Mouse (Mus musculus) hindbrain, embryonic 14.5 days (tissue): Measurements from ENCODE around the gene Gm2056. TPM values are rescaled to one million over a fixed set of nuclear protein-coding genes. Genes with fewer than 3 reads are reported as not detected.
"Not testable (repeated sequence)": the region's sequence is repeated elsewhere in the genome, so short reads cannot be mapped to it uniquely, and the experiment has no call there.

ENCODE experiments used
- ATAC-seq: fragments of 200-750 bp; cut with Nextera tagmentation; 2 replicates; pipeline ENCODE4 v1.8.0; 2017; ENCODE audit warnings: moderate number of reproducible peaks, mild to moderate bottlenecking, moderate TSS enrichment, moderate library complexity; ENCODE audit not compliant: low FRiP score
- DNase-seq: peaks from one replicate; pipeline ENCODE4 v3.0.0-alpha.2; 2015; ENCODE audit warnings: low spot score
- H3K27ac ChIP-seq: fragments of 300-500 bp; sonication (generic); 2 replicates; pipeline ENCODE4 v1.5.1; 2014; ENCODE audit warnings: mild to moderate bottlenecking, moderate library complexity
- H3K27me3 ChIP-seq: fragments of 300-500 bp; sonication (generic); 2 replicates; pipeline ENCODE4 v1.6.1; 2014; ENCODE audit warnings: mild to moderate bottlenecking, low read length, mixed read lengths; ENCODE audit not compliant: control insufficient read depth, insufficient read depth
- H3K36me3 ChIP-seq: fragments of 300-500 bp; sonication (generic); replicated peaks from 2 replicates; pipeline ENCODE4 v1.6.1; 2014; ENCODE audit not compliant: control insufficient read depth, insufficient read depth
- H3K4me1 ChIP-seq: fragments of 300-500 bp; sonication (generic); replicated peaks from 2 replicates; pipeline ENCODE4 v1.6.1; 2014; ENCODE audit warnings: antibody characterized with exemption, low read length, mixed read lengths; ENCODE audit not compliant: control insufficient read depth, insufficient read depth
- H3K4me2 ChIP-seq: fragments of 300-500 bp; sonication (generic); replicated peaks from 2 replicates; pipeline ENCODE4 v1.6.1; 2014; ENCODE audit warnings: mild to moderate bottlenecking, moderate library complexity
- H3K4me3 ChIP-seq: fragments of 300-500 bp; sonication (generic); replicated peaks from 2 replicates; pipeline ENCODE4 v1.5.1; 2014; ENCODE audit warnings: mild to moderate bottlenecking, low read length
- H3K9ac ChIP-seq: fragments of 300-500 bp; sonication (generic); 2 replicates; pipeline ENCODE4 v1.6.1; 2014
- H3K9me3 ChIP-seq: fragments of 300-500 bp; sonication (generic); 2 replicates; pipeline ENCODE4 v1.6.1; 2016; ENCODE audit warnings: low read length; ENCODE audit not compliant: control insufficient read depth
- WGBS: fragments of 180-500 bp; shearing (Covaris S2); extraction: QIAGEN DNeasy Blood & Tissue Kit; methylation state at CpG from one replicate; pipeline ENCODE4 v1.1.7; 2014; 5-methylcytosine and 5-hydroxymethylcytosine counted together
- polyA plus RNA-seq: library from polyadenylated mRNA; unstranded; fragments of >200 nt; fragmentation: Nextera tagmentation; extraction: Ambion mirVana; gene quantifications from 2 replicates; pipeline ENCODE4 v1.2.1, GENCODE M21; 2014

Gm2056 gene
- not detected in 2 replicates for polyA plus RNA-seq

- 94% methylated on average over 1 of the region's 1 CpGs for WGBS
- DNase-seq, H3K4me2 ChIP-seq, H3K4me1 ChIP-seq, H3K9me3 ChIP-seq, H3K27me3 ChIP-seq, H3K27ac ChIP-seq, ATAC-seq, H3K4me3 ChIP-seq, H3K36me3 ChIP-seq, H3K9ac ChIP-seq: not testable (repeated sequence)
These were observed at the start of gene Gm2056 for GRCm38 (mm10) chr12:88026704-88027103. Gm2056 (plus strand) TSS chr12:88027004.

- not testable (repeated sequence) for DNase-seq, H3K4me1 ChIP-seq, H3K4me2 ChIP-seq, H3K27ac ChIP-seq, H3K4me3 ChIP-seq, ATAC-seq, H3K9ac ChIP-seq, H3K9me3 ChIP-seq, H3K36me3 ChIP-seq, H3K27me3 ChIP-seq
These were observed 42.8 kb upstream of the Gm2056 start for GRCm38 (mm10) chr12:87984000-87984399.

- not testable (repeated sequence) for H3K4me2 ChIP-seq, H3K4me3 ChIP-seq, H3K36me3 ChIP-seq, H3K9me3 ChIP-seq, DNase-seq, ATAC-seq, H3K9ac ChIP-seq, H3K27ac ChIP-seq, H3K27me3 ChIP-seq, H3K4me1 ChIP-seq
- WGBS, result 86% methylated on average over 3 of the region's 3 CpGs
These were observed 22.7 kb upstream of the Gm2056 start for GRCm38 (mm10) chr12:88004118-88004517.

GRCm38 (mm10) chr12:88011548-88011947 lies 15.3 kb upstream of the Gm2056 start, which contains the start of gene Gm2075:
Gm2075 (plus strand) TSS chr12:88011848.
- H3K4me3 ChIP-seq, H3K9me3 ChIP-seq: not testable (repeated sequence)

GRCm38 (mm10) chr12:88018671-88019070 lies 8.1 kb upstream of the Gm2056 start, which contains the start of gene Gm6803:
Gm6803 (minus strand) TSS chr12:88018771.
- 92% methylated on average over 2 of the region's 2 CpGs for WGBS
- H3K4me1 ChIP-seq, H3K9me3 ChIP-seq, ATAC-seq, H3K4me2 ChIP-seq, H3K9ac ChIP-seq, H3K27ac ChIP-seq, H3K36me3 ChIP-seq, H3K4me3 ChIP-seq, H3K27me3 ChIP-seq, DNase-seq: not testable (repeated sequence)

More at GRCm38 (mm10) chr12:88011548-88011947, 15.3 kb upstream of the Gm2056 start, which contains the start of gene Gm2075:
- not testable (repeated sequence) for H3K4me1 ChIP-seq, H3K4me2 ChIP-seq, H3K36me3 ChIP-seq, H3K27me3 ChIP-seq, DNase-seq, H3K27ac ChIP-seq, H3K9ac ChIP-seq, ATAC-seq
- WGBS, result no CpG with 5 or more reads among the region's 1 CpGs

GRCm38 (mm10) chr12:88032250-88032649 lies 5.4 kb downstream of the Gm2056 start:
- DNase-seq, H3K4me1 ChIP-seq: not testable (repeated sequence)
- WGBS, result 94% methylated on average over 5 of the region's 5 CpGs

GRCm38 (mm10) chr12:88039062-88039461 lies 12.3 kb downstream of the Gm2056 start:
- H3K27ac ChIP-seq, ATAC-seq, H3K36me3 ChIP-seq, H3K9me3 ChIP-seq, H3K4me1 ChIP-seq, H3K27me3 ChIP-seq, H3K9ac ChIP-seq, DNase-seq, H3K4me3 ChIP-seq, H3K4me2 ChIP-seq: not testable (repeated sequence)

More at GRCm38 (mm10) chr12:88032250-88032649, 5.4 kb downstream of the Gm2056 start:
- not testable (repeated sequence) for H3K4me2 ChIP-seq, H3K9me3 ChIP-seq, H3K27me3 ChIP-seq, ATAC-seq, H3K4me3 ChIP-seq, H3K27ac ChIP-seq, H3K36me3 ChIP-seq, H3K9ac ChIP-seq

GRCm38 (mm10) chr12:88039703-88040102 lies 12.9 kb downstream of the Gm2056 start:
- 95% methylated on average over 1 of the region's 1 CpGs for WGBS

GRCm38 (mm10) chr12:88045226-88045625 lies 18.4 kb downstream of the Gm2056 start:
- not testable (repeated sequence) for H3K27ac ChIP-seq, H3K4me1 ChIP-seq, H3K9ac ChIP-seq, ATAC-seq, H3K36me3 ChIP-seq, H3K4me2 ChIP-seq, H3K27me3 ChIP-seq, H3K9me3 ChIP-seq, H3K4me3 ChIP-seq, DNase-seq
- 51% methylated on average over 1 of the region's 1 CpGs for WGBS

More at GRCm38 (mm10) chr12:88039703-88040102, 12.9 kb downstream of the Gm2056 start:
- not testable (repeated sequence) for H3K27ac ChIP-seq, H3K9ac ChIP-seq, H3K4me2 ChIP-seq, H3K9me3 ChIP-seq, DNase-seq, H3K4me1 ChIP-seq, ATAC-seq, H3K36me3 ChIP-seq, H3K4me3 ChIP-seq, H3K27me3 ChIP-seq
